Mouse (Mus musculus) heart, adult 2 months (tissue): Measurements from ENCODE around the gene Defb46. TPM values are rescaled to one million over a fixed set of nuclear protein-coding genes. Genes with fewer than 3 reads are reported as not detected.

ENCODE experiments used
- DNase-seq, 2 experiments: peaks; one replicate each; pipeline ENCODE4 v3.0.0; 2021
- H3K27ac ChIP-seq: fragments of 200-600 bp; 2 replicates; pipeline ENCODE4 v1.8.1; 2022
- H3K27me3 ChIP-seq: fragments of 200-500 bp; 2 replicates; pipeline ENCODE4 v1.6.1; 2012; ENCODE audit warnings: mild to moderate bottlenecking, low read length, inconsistent platforms, mixed read lengths; ENCODE audit not compliant: control insufficient read depth, insufficient read depth
- H3K36me3 ChIP-seq: fragments of 200-500 bp; 2 replicates; pipeline ENCODE4 v1.6.1; 2012; ENCODE audit warnings: low read length, inconsistent platforms; ENCODE audit not compliant: control insufficient read depth, insufficient read depth
- H3K4me1 ChIP-seq: fragments of 200-500 bp; 2 replicates; pipeline ENCODE4 v1.6.1; 2011; ENCODE audit warnings: low read length; ENCODE audit not compliant: control insufficient read depth, insufficient read depth
- H3K4me3 ChIP-seq: fragments of 200-600 bp; 2 replicates; pipeline ENCODE4 v1.8.1; 2022
- H3K79me2 ChIP-seq: fragments of 200-500 bp; replicated peaks from 2 replicates; pipeline ENCODE4 v1.6.1; 2012; ENCODE audit warnings: mild to moderate bottlenecking, inconsistent platforms, low read length, moderate library complexity, mixed read lengths; ENCODE audit not compliant: control insufficient read depth, insufficient read depth
- H3K9ac ChIP-seq: fragments of 200-500 bp; 2 replicates; pipeline ENCODE4 v1.6.1; 2012; ENCODE audit warnings: low read depth, mild to moderate bottlenecking, control low read depth, inconsistent platforms, low read length, mixed read lengths
- CTCF ChIP-seq: fragments of 200-600 bp; IDR thresholded peaks from 2 replicates; pipeline ENCODE4 v1.8.1; 2022; ENCODE audit warnings: antibody characterized with exemption, mild to moderate bottlenecking, moderate library complexity
- EP300 ChIP-seq: fragments of 200-500 bp; IDR thresholded peaks from 2 replicates; pipeline ENCODE4 v1.6.1; 2011; ENCODE audit warnings: low read depth, low read length, control low read depth; ENCODE audit not compliant: insufficient read depth
- POLR2A ChIP-seq: fragments of 200-500 bp; IDR thresholded peaks from 2 replicates; pipeline ENCODE4 v1.6.1; 2011; ENCODE audit warnings: mild to moderate bottlenecking, low read depth, low read length, control low read depth; ENCODE audit not compliant: insufficient read depth
- WGBS: fragments of 180-500 bp; shearing (Covaris S2); methylation state at CpG from one replicate; pipeline ENCODE4 v1.1.7; 2018; 5-methylcytosine and 5-hydroxymethylcytosine counted together
- intact Hi-C: fragments of 180-260 bp; cut with DNase I; formaldehyde crosslinking; loops from one replicate; pipeline ENCODE4 v1.15.1; 2025
- long read RNA-seq: library from polyadenylated mRNA; stranded (forward); transcript quantifications from one replicate; pipeline ENCODE4 v2.0.0, GENCODE M21; 2021
- polyA plus RNA-seq: library from polyadenylated mRNA; depleted of rRNA; stranded (reverse); fragments of >200 nt; gene quantifications from 2 replicates; pipeline ENCODE4 v1.2.3, GENCODE M21; 2012; rRNA removed
- total RNA-seq, 2 experiments: library from RNA; stranded (reverse); gene quantifications; 2 replicates each; pipeline ENCODE4 v1.2.3; 2021

The Defb46 gene
- total RNA-seq = not detected
- polyA plus RNA-seq = not detected in 2 replicates
- long read RNA-seq = 0 reads

DNA sequence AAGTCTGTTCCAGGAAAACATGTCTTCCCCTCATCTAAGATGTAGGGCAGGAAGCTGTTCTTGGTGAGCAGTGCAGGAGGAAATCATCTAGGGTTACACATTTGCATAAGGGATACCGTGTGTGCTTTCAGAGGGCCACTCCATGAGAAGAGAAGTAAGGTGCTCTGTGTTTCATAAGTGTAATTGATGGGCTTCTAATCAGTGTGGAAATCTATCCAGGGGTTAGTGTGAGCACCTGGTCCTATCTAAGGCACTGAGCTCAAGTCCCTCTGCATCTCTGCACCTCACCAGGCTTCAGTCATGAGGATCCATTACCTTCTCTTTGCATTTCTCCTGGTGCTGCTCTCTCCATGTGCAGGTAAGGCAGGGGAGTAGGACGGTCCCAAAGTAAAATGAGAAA, at the start of gene Defb46:
Defb46 (plus strand) TSS at position 301 of the 400 bp plus-strand sequence.
- H3K36me3 ChIP-seq = no peaks in the 10 kb centered on the region
- intact Hi-C loops = no loop called here
- no peaks in the 10 kb centered on the region for H3K4me1 ChIP-seq
- H3K27me3 ChIP-seq = no peaks in the 10 kb centered on the region
- H3K79me2 ChIP-seq = no peaks in the 10 kb centered on the region
- 70% methylated on average over 2 of the region's 2 CpGs for WGBS
- no peak within 1 kb of the TSS for H3K27ac ChIP-seq
- H3K9ac ChIP-seq = no peak within 1 kb of the TSS
- DNase-seq = no peak
- no peak within 1 kb of the TSS for H3K4me3 ChIP-seq
- TF ChIP-seq POLR2A = no peak
- TF ChIP-seq CTCF = no peak
- no peak for TF ChIP-seq EP300

DNA sequence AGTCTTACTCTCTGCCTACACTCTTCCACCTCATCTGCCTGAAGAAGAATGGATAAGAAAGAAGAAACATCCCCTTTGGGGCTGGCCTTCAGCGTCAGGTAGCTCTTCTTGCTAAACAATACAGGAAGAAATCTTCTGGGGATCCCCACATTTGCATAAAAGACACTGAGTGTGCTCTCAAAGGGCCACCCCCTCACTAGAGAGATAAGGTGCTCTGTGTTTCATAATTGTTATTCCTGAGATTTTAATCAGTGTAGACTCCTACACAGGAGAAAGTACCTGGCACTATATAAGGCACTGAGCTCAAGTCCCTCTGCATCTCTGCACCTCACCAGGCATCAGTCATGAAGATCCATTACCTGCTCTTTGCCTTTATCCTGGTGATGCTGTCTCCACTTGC, 14.6 kb upstream of the Defb46 start, which contains the start of gene Defb6:
Defb6 (plus strand) TSS at position 318 of the 400 bp plus-strand sequence.
- intact Hi-C loops = no loop called here
- Histone ChIP-seq H3K36me3 (no peaks in the 10 kb centered on the region), H3K4me1 (no peaks in the 10 kb centered on the region), H3K27me3 (no peaks in the 10 kb centered on the region), H3K79me2 (no peaks in the 10 kb centered on the region), H3K4me3 (no peak within 1 kb of the TSS), H3K27ac (no peak within 1 kb of the TSS), H3K9ac (no peak within 1 kb of the TSS)
- 49% methylated on average over 1 of the region's 1 CpGs for WGBS
- DNase-seq = no peak
- no peak for TF ChIP-seq CTCF
- TF ChIP-seq EP300 = no peak
- TF ChIP-seq POLR2A = no peak

DNA sequence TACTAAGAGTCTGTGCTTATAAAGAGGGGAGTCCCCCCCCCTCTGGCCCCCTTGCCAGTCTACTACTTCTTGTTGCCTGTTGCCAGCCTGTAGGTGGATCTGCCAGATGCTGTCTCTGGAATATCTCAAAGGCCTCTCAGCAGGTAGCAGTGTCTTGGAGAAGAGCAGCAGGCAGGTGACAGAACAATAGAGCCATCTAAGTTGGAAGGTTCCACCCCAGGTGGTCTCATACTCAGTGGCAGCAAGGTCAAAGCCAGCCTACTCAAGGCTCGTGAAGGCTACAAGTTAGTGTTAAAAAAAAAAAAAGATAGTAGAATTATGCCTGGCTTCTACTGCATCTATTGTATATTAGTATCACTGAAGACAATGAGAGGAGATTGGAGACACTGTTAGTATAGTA, 1.6 kb upstream of the Defb46 start:
- H3K36me3 ChIP-seq = no peaks in the 10 kb centered on the region
- TF ChIP-seq POLR2A (no peak), CTCF (no peak), EP300 (no peak)
- 81% methylated on average over 1 of the region's 1 CpGs for WGBS
- H3K9ac ChIP-seq = no peak overlapping the region
- no peaks in the 10 kb centered on the region for H3K4me1 ChIP-seq
- intact Hi-C loops = no loop called here
- no peak for DNase-seq
- H3K4me3 ChIP-seq = no peak overlapping the region
- no peaks in the 10 kb centered on the region for H3K79me2 ChIP-seq
- H3K27ac ChIP-seq = no peak overlapping the region
- H3K27me3 ChIP-seq = no peaks in the 10 kb centered on the region

DNA sequence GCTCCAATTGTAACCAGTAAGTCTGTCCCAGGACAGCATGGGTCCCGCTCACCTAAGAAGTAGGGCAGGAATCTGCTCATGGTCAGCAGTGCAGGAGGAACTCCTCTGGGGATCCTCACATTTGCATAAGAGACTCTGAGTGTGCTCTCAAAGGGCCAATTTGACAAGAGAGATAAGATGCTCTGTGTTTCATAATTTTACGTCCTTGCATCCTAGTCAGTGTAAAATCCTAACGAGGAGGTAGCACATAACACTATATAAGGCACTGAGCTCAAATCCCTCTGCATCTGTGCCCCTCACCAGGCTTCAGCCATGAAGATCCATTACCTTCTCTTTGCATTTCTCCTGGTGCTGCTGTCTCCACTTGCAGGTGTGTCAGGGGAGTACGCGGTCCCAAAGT, 7.6 kb downstream of the Defb46 start, which contains the start of gene Defb5:
Defb5 (plus strand) TSS at position 301 of the 400 bp plus-strand sequence.
- 83% methylated on average over 5 of the region's 5 CpGs for WGBS
- H3K36me3 ChIP-seq = no peaks in the 10 kb centered on the region

DNA sequence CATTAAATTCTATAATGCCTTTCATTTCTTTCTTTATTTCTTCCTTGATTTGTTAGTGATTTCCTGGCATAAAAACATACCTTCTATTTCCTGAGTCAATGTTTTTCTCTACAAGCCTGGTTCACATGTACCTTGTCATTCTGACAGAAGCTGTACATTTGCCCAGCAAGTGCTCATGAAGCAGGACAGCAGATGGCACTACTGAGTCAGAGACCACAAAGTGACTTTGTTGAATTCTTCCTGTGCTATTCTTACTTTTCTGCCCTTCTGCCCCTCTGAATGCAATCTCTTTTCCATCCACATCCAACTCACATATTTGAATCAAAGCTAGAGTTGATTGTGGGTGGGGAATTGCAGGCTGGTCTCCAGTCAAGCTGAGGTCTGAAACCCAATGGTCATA, 18.4 kb downstream of the Defb46 start:
- intact Hi-C loops = no loop called here
- DNase-seq = no peak
- Histone ChIP-seq H3K4me3 (no peak overlapping the region), H3K27ac (no peak overlapping the region), H3K27me3 (no peaks in the 10 kb centered on the region), H3K9ac (no peak overlapping the region), H3K4me1 (no peaks in the 10 kb centered on the region), H3K36me3 (no peaks in the 10 kb centered on the region), H3K79me2 (no peaks in the 10 kb centered on the region)
- TF ChIP-seq CTCF (no peak), POLR2A (no peak), EP300 (no peak)

More for the DNA sequence above, 7.6 kb downstream of the Defb46 start, which contains the start of gene Defb5:
- Histone ChIP-seq H3K4me1 (no peaks in the 10 kb centered on the region), H3K79me2 (no peaks in the 10 kb centered on the region), H3K27me3 (no peaks in the 10 kb centered on the region), H3K4me3 (no peak within 1 kb of the TSS), H3K27ac (no peak within 1 kb of the TSS), H3K9ac (no peak within 1 kb of the TSS)
- DNase-seq = no peak
- intact Hi-C loops = no loop called here
- TF ChIP-seq POLR2A (no peak), EP300 (no peak), CTCF (no peak)

DNA sequence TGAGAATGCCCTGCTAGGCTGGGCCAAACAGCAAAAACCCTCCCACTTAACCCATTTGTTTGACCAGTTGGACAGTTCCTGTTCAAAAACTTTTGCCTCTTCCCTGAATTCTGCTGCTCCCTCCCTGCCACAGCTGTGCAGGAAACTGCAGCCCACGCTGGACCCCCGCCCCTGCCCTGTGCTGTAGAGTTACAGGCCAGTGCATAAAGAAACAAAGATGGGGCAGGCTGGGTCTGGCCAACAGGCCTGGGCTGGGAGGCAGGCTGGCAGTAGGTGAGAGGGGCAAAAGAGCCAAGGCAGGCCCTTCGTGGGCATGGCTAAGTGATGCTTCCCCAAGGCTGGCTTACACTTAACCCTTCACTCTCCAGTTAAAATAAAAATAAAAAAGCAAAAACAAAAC, 20.0 kb downstream of the Defb46 start:
- no peak overlapping the region for H3K27ac ChIP-seq
- H3K4me1 ChIP-seq = no peaks in the 10 kb centered on the region
- no peak for DNase-seq
- WGBS = 35% methylated on average over 3 of the region's 3 CpGs
- H3K79me2 ChIP-seq = no peaks in the 10 kb centered on the region
- H3K27me3 ChIP-seq = no peaks in the 10 kb centered on the region
- H3K36me3 ChIP-seq = no peaks in the 10 kb centered on the region
- H3K4me3 ChIP-seq = no peak overlapping the region
- no peak overlapping the region for H3K9ac ChIP-seq
- intact Hi-C loops = no loop called here
- TF ChIP-seq POLR2A = no peak
- TF ChIP-seq CTCF = no peak
- no peak for TF ChIP-seq EP300

Other genes with a start within 250 kb of the Defb46 start
- gene Defb37, start 248.9 kb upstream of the Defb46 start, total RNA-seq = not detected
- gene Defb37, start 248.9 kb upstream of the Defb46 start, polyA plus RNA-seq = not detected in 2 replicates
- not detected for gene Defb38, start 213.3 kb upstream of the Defb46 start, total RNA-seq
- not detected in 2 replicates for gene Defb38, start 213.3 kb upstream of the Defb46 start, polyA plus RNA-seq
- not detected for gene Defb39, start 175.1 kb upstream of the Defb46 start, total RNA-seq
- not detected in 2 replicates for gene Defb39, start 175.1 kb upstream of the Defb46 start, polyA plus RNA-seq
- gene Defb12, start 125.1 kb upstream of the Defb46 start, total RNA-seq = not detected
- gene Defb12, start 125.1 kb upstream of the Defb46 start, polyA plus RNA-seq = not detected in 2 replicates
- not detected for gene Defb34, start 116.2 kb upstream of the Defb46 start, total RNA-seq
- gene Defb34, start 116.2 kb upstream of the Defb46 start, polyA plus RNA-seq = not detected in 2 replicates
- gene Gm45826, start 99.1 kb upstream of the Defb46 start, total RNA-seq = not detected
- not detected in 2 replicates for gene Gm45826, start 99.1 kb upstream of the Defb46 start, polyA plus RNA-seq
- gene Defb14, start 45.6 kb upstream of the Defb46 start, total RNA-seq = not detected
- not detected in 2 replicates for gene Defb14, start 45.6 kb upstream of the Defb46 start, polyA plus RNA-seq
- gene Defb4, start 41.2 kb upstream of the Defb46 start, total RNA-seq = not detected
- not detected in 2 replicates for gene Defb4, start 41.2 kb upstream of the Defb46 start, polyA plus RNA-seq
- not detected for gene Defb6, start 14.4 kb upstream of the Defb46 start, total RNA-seq
- not detected in 2 replicates for gene Defb6, start 14.4 kb upstream of the Defb46 start, polyA plus RNA-seq
- gene Defb5, start 7.7 kb downstream of the Defb46 start, total RNA-seq = not detected
- gene Defb5, start 7.7 kb downstream of the Defb46 start, polyA plus RNA-seq = not detected in 2 replicates
- not detected for gene Defb3, start 53.4 kb downstream of the Defb46 start, total RNA-seq
- not detected in 2 replicates for gene Defb3, start 53.4 kb downstream of the Defb46 start, polyA plus RNA-seq
- gene Defb8, start 207.7 kb downstream of the Defb46 start, total RNA-seq = not detected
- gene Defb8, start 207.7 kb downstream of the Defb46 start, polyA plus RNA-seq = not detected in 2 replicates